Mouse (Mus musculus) ES-Bruce4 (cell line): ENCODE measurements at regions not wholly inside any gene's neighbourhood (a gene's known extent, or its start where the extent isn't known, plus 50 kb on each side); places are given as distances from the start of the nearest gene placed in this dataset.

Experiments
- H3K27ac ChIP-seq: 2 replicates; pipeline ENCODE4 v1.5.1; 2012; ENCODE audit warnings: low read length, inconsistent platforms; ENCODE audit not compliant: insufficient read depth
- H3K27me3 ChIP-seq: 2 replicates; pipeline ENCODE4 v1.6.1; 2012; ENCODE audit warnings: mild to moderate bottlenecking, low read length, inconsistent platforms; ENCODE audit not compliant: control insufficient read depth, poor library complexity, insufficient read depth, severe bottlenecking
- H3K36me3 ChIP-seq: 2 replicates; pipeline ENCODE4 v1.6.1; 2012; ENCODE audit warnings: inconsistent platforms, mild to moderate bottlenecking, low read length, moderate library complexity; ENCODE audit not compliant: control insufficient read depth, poor library complexity, insufficient read depth, severe bottlenecking
- H3K4me1 ChIP-seq: one replicate; pipeline ENCODE4 v1.8.1; 2011; ENCODE audit warnings: low read length; ENCODE audit not compliant: control insufficient read depth, insufficient read depth
- H3K4me3 ChIP-seq: 2 replicates; pipeline ENCODE4 v1.5.1; 2011; ENCODE audit warnings: low read depth, mild to moderate bottlenecking, low read length
- H3K9ac ChIP-seq: 2 replicates; pipeline ENCODE4 v1.6.1; 2012; ENCODE audit warnings: low read depth, mild to moderate bottlenecking, inconsistent platforms; ENCODE audit not compliant: poor library complexity, severe bottlenecking
- H3K9me3 ChIP-seq: replicated peaks from 2 replicates; pipeline ENCODE4 v1.6.1; 2012; ENCODE audit warnings: mild to moderate bottlenecking, low read length, inconsistent platforms; ENCODE audit not compliant: control insufficient read depth, poor library complexity, insufficient read depth, severe bottlenecking
- CTCF ChIP-seq: IDR thresholded peaks from one replicate; pipeline ENCODE4 v1.8.1; 2011; ENCODE audit warnings: low read depth, low read length
- EP300 ChIP-seq: IDR thresholded peaks from 2 replicates; pipeline ENCODE4 v1.6.1; 2011; ENCODE audit warnings: low read depth, low read length; ENCODE audit not compliant: insufficient read depth
- POLR2A ChIP-seq: IDR thresholded peaks from one replicate; pipeline ENCODE4 v1.8.1; 2011; ENCODE audit warnings: low read length; ENCODE audit not compliant: insufficient read depth

DNA sequence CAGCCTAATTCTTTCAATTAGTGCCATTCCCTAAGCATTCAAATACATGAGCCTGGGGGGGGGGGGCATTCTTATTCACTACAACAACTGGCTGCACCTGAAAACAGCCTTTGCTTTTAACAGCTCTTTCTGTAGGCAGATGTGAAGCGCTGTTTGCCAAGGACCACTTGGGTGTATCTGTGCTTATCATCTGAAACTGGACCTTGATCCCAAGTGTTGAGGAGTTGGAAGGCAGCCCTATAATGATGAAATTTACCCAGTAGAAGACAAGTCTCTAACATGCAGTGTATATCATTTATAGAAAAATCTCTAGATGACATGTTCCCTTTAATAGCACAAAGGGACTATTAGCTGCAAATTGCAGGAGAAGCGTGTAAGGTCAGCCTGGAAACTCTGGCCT, 660.0 kb downstream of the Zfp619 start:
- H3K36me3 ChIP-seq, result no peaks in the 10 kb centered on the region
- no peak overlapping the region for H3K27ac ChIP-seq
- no peaks in the 10 kb centered on the region for H3K27me3 ChIP-seq
- H3K4me1 ChIP-seq, result no peaks in the 10 kb centered on the region
- no peak overlapping the region for H3K9ac ChIP-seq
- no peaks in the 10 kb centered on the region for H3K9me3 ChIP-seq
- H3K4me3 ChIP-seq, result no peak overlapping the region
- TF ChIP-seq CTCF (no peak), EP300 (no peak), POLR2A (no peak)

DNA sequence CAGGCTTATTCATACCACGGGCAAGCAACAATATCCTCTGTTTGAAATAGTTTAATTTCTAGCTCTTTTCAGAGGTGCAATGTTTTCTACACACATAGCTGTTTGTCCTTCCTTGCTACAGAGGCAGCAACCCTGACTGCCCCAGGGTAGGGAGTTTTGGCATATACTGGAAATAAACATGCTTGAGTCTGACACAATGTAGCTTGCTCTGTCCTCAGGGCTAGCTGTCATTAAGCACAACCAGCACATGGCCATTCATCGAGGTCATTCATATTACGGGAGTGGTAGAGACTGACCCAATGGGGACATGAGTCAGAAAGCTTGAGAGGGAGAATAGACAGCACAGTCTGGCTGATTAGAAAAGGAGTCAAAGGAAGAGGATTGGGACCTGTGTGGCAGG, 677.8 kb downstream of the Zfp619 start:
- no peak overlapping the region for H3K9ac ChIP-seq
- no peak overlapping the region for H3K27ac ChIP-seq
- no peaks in the 10 kb centered on the region for H3K9me3 ChIP-seq
- no peak overlapping the region for H3K4me3 ChIP-seq
- no peaks in the 10 kb centered on the region for H3K36me3 ChIP-seq
- H3K4me1 ChIP-seq, result no peaks in the 10 kb centered on the region
- H3K27me3 ChIP-seq, result no peaks in the 10 kb centered on the region
- TF ChIP-seq EP300 (no peak), POLR2A (no peak), CTCF (no peak)

DNA sequence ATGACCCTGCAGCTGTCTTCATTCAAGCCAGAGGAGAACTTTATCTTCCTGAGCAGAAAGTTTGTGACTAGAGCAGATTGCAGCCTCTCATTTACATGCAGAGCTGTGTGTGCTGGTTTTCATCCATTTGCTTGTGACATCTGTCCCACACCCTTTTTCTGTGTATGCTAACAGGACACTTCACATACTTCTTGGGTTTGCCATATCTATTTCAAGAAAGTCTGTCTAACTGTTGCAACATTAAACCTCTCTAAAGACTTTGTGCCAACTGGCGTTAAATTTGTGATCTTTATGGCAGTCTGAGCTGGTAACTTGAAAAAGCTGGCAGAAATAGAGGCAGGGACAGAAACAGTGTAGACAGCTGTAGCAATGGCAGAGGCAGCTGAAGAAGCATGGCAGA, 685.0 kb downstream of the Zfp619 start:
- Histone ChIP-seq H3K4me3 (no peak overlapping the region), H3K9me3 (no peaks in the 10 kb centered on the region), H3K9ac (no peak overlapping the region), H3K27ac (no peak overlapping the region), H3K36me3 (no peaks in the 10 kb centered on the region), H3K27me3 (no peaks in the 10 kb centered on the region), H3K4me1 (no peaks in the 10 kb centered on the region)
- TF ChIP-seq CTCF (no peak), POLR2A (no peak), EP300 (no peak)

DNA sequence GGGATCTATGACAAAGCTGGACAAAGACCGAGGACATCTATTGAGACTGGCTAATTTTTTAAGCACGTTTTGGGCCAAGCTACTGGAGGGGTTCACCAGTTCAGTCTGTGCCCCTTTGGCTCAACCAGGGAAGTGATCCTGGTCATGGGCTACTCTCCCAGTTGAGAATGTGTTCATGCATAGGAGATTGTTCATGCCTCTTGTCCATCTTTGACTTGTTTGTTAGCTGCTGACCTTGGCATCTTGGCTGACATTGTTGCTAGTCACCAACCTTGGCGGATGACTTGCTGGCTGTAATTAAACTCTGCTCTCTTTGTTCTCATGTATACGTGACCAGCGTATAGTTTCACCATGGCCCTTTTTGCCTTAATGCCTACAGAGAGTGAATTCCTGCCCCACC, 686.2 kb upstream of the Vstm2b start:
- TF ChIP-seq CTCF, result no peak
- TF ChIP-seq POLR2A, result no peak
- no peak for TF ChIP-seq EP300
- Histone ChIP-seq H3K27ac (no peak overlapping the region), H3K27me3 (no peaks in the 10 kb centered on the region), H3K36me3 (no peaks in the 10 kb centered on the region), H3K4me1 (no peaks in the 10 kb centered on the region), H3K9ac (no peak overlapping the region), H3K9me3 (no peaks in the 10 kb centered on the region), H3K4me3 (no peak overlapping the region)

DNA sequence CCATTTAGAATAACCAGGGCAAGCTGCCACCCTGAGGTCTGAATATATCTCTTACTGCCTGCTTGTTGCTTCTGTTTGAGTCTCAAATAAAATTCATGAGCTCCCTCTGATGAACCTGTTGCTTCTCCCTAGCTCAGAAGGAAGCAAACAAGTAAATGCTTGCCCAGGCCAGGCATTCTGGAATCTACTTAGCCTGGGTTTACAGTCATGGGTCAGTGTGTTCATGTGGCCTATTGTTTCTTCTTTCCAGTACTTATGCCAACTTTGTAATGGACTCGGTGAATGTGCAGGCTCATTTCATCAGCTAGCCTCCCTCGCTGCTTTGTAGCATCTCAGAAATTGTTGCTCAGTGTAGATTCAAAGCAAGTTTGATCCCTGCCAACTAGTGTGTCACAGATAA, 685.6 kb upstream of the Vstm2b start:
- Histone ChIP-seq H3K9ac (no peak overlapping the region), H3K27me3 (no peaks in the 10 kb centered on the region), H3K27ac (no peak overlapping the region), H3K36me3 (no peaks in the 10 kb centered on the region), H3K4me3 (no peak overlapping the region), H3K4me1 (no peaks in the 10 kb centered on the region), H3K9me3 (no peaks in the 10 kb centered on the region)
- no peak for TF ChIP-seq EP300
- no peak for TF ChIP-seq POLR2A
- no peak for TF ChIP-seq CTCF

DNA sequence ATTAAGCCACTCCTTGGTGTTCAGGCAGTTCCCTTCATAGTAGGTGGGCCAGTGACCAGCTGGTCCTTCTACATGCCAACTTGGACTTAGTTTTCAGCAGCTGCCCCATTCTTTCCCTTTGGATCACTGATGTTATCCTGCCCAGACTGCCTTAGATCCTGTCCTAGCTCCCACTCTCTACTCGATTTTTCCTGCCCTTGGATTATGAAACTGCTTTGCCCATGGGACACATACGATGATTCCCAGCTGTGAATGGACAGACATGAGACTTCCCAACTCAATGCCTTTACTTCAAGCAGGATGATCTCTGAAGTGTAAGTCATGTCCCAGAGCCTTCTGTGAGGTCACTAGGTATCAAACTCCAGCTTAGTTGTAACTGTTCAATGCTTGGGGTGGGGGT, 684.5 kb upstream of the Vstm2b start:
- Histone ChIP-seq H3K4me3 (no peak overlapping the region), H3K36me3 (no peaks in the 10 kb centered on the region)
- TF ChIP-seq EP300 (no peak), POLR2A (no peak), CTCF (no peak)

More for the DNA sequence above, 684.5 kb upstream of the Vstm2b start:
- Histone ChIP-seq H3K9ac (no peak overlapping the region), H3K9me3 (no peaks in the 10 kb centered on the region), H3K27me3 (no peaks in the 10 kb centered on the region), H3K4me1 (no peaks in the 10 kb centered on the region), H3K27ac (no peak overlapping the region)
